In genomic region chr9:66276062-66276461, GRCm38 (mm10) we compare ENCODE assay signal across 10 mouse cellular contexts.
DNase-seq lines count a peak whose midpoint lies in the region; ATAC-seq and TF ChIP-seq lines count a peak whose summit lies in the region.
"Had no signal": no experiment of that assay in that cellular context is flagged by ENCODE, and none has a peak within 500 bp of the region (broad histone marks: within the 10 kb centered on the region; RNA-seq: fewer than 3 reads in every experiment).

No protein-coding gene starts in this region.

- no peak for DNase-seq in kidney, adult 2 months
- DNase-seq in kidney, postnatal 10 days = no peak
- no peak for DNase-seq in testis, postnatal 10 days (ENCODE audit: low spot score)
- no peak for DNase-seq in stomach, postnatal 0 days (ENCODE audit: low spot score)
- DNase-seq in right cerebral cortex, postnatal 4 days = no peak
- DNase-seq in layer of hippocampus, adult 11-12 months (ENCODE audit: low spot score) = no peak
- DNase-seq: adrenal gland, adult 8-10 months; thymus, adult 18-20 months had no signal

- no peak for TF ChIP-seq POLR2A in kidney, adult 2 months (IDR thresholded peaks at IDR 0.05; ENCODE audit: low read depth, low read length)
- no peak for TF ChIP-seq POLR2A in testis, adult 2 months (IDR thresholded peaks at IDR 0.05; ENCODE audit: control insufficient read depth, low read depth, low read length)

- H3K27me3 ChIP-seq in kidney, adult 2 months (replicated peaks; ENCODE audit: control insufficient read depth, insufficient read depth, low read length) = no peaks in the 10 kb centered on the region
- H3K27me3 ChIP-seq in testis, adult 2 months (ENCODE audit: control insufficient read depth, insufficient read depth, low read length) = no peaks in the 10 kb centered on the region
- H3K27me3 ChIP-seq in intestine, embryonic 15.5 days (replicated peaks) = no peaks in the 10 kb centered on the region
- no peaks in the 10 kb centered on the region for H3K27me3 ChIP-seq in stomach, postnatal 0 days (ENCODE audit: control insufficient read depth, insufficient read depth, low read length)

- no peak overlapping the region for H3K4me3 ChIP-seq in kidney, adult 2 months (ENCODE audit: insufficient read depth, low read depth, low read length)
- no peak overlapping the region for H3K4me3 ChIP-seq in testis, adult 2 months (ENCODE audit: control insufficient read depth, low read depth, low read length)
- H3K4me3 ChIP-seq in intestine, embryonic 15.5 days (replicated peaks) = no peak overlapping the region
- H3K4me3 ChIP-seq in stomach, postnatal 0 days (ENCODE audit: low read depth, low read length) = no peak overlapping the region

- no peak for ATAC-seq in intestine, embryonic 15.5 days
- ATAC-seq in stomach, postnatal 0 days (ENCODE audit: low FRiP score, low TSS enrichment) = no peak

- no peak overlapping the region for H3K9ac ChIP-seq in intestine, embryonic 15.5 days
- no peak overlapping the region for H3K9ac ChIP-seq in stomach, postnatal 0 days (ENCODE audit: low read length)

- no peak overlapping the region for H3K4me2 ChIP-seq in intestine, embryonic 15.5 days (replicated peaks)
- H3K4me2 ChIP-seq in stomach, postnatal 0 days (replicated peaks; ENCODE audit: low read depth) = no peak overlapping the region

- no peaks in the 10 kb centered on the region for H3K36me3 ChIP-seq in kidney, adult 2 months (ENCODE audit: control insufficient read depth, insufficient read depth, low read length)
- H3K36me3 ChIP-seq in testis, adult 2 months (ENCODE audit: control insufficient read depth, insufficient read depth, low read length) = no peaks in the 10 kb centered on the region
- no peaks in the 10 kb centered on the region for H3K36me3 ChIP-seq in intestine, embryonic 15.5 days
- no peaks in the 10 kb centered on the region for H3K36me3 ChIP-seq in stomach, postnatal 0 days (ENCODE audit: control insufficient read depth, insufficient read depth, low read length)

- peak overlapping the region; percentile 63; the same call in 1 of the 2 replicates for H3K27ac ChIP-seq in kidney, adult 2 months (ENCODE audit: insufficient read depth, low read depth, low read length)
- H3K27ac ChIP-seq in testis, adult 2 months (ENCODE audit: control insufficient read depth, insufficient read depth, low read depth, low read length) = peak overlapping the region; percentile 50
- H3K27ac ChIP-seq in intestine, embryonic 15.5 days = peak overlapping the region; percentile 67; the same call in 1 of the 2 replicates
- peak overlapping the region; percentile 40; the same call in 1 of the 2 replicates for H3K27ac ChIP-seq in stomach, postnatal 0 days (replicated peaks)

- H3K4me1 ChIP-seq in kidney, adult 2 months (ENCODE audit: control insufficient read depth, insufficient read depth, low read length) = no peaks in the 10 kb centered on the region
- no peaks in the 10 kb centered on the region for H3K4me1 ChIP-seq in testis, adult 2 months (ENCODE audit: control insufficient read depth, insufficient read depth, low read length)
- peaks cover 20% of the 10 kb centered on the region for H3K4me1 ChIP-seq in intestine, embryonic 15.5 days (replicated peaks)
- peaks cover 9% of the 10 kb centered on the region for H3K4me1 ChIP-seq in stomach, postnatal 0 days (replicated peaks; ENCODE audit: control insufficient read depth, insufficient read depth)

- no peaks in the 10 kb centered on the region for H3K9me3 ChIP-seq in intestine, embryonic 15.5 days
- no peaks in the 10 kb centered on the region for H3K9me3 ChIP-seq in stomach, postnatal 0 days (ENCODE audit: control insufficient read depth, low read length)

- 58% methylated on average over 4 of the region's 4 CpGs for WGBS in kidney, adult 2 months
- 45% methylated on average over 4 of the region's 4 CpGs for WGBS in intestine, embryonic 15.5 days
- 42% methylated on average over 4 of the region's 4 CpGs for WGBS in stomach, postnatal 0 days

- TF ChIP-seq EP300 in stomach, postnatal 0 days (optimal IDR thresholded peaks at IDR 0.05) = no peak

- no peak for TF ChIP-seq CTCF in kidney, adult 2 months (conservative IDR thresholded peaks at IDR 0.05; ENCODE audit: insufficient read depth, insufficient read length, low read depth, low read length)
- no peak for TF ChIP-seq CTCF in testis, adult 2 months (IDR thresholded peaks at IDR 0.05; ENCODE audit: control insufficient read depth, insufficient read depth, insufficient replicate concordance, low read depth, low read length)
- TF ChIP-seq CTCF in stomach, postnatal 0 days (IDR thresholded peaks at IDR 0.05; ENCODE audit: low read depth) = no peak
